Mouse (Mus musculus) CD4-positive helper T cell, adult 2 months (primary cell): ENCODE data around the gene Spata31d1a.
"Not testable (repeated sequence)": the region's sequence is repeated elsewhere in the genome, so short reads cannot be mapped to it uniquely, and the experiment has no call there.

Experiments used
- DNase-seq: peaks from one replicate; pipeline ENCODE4 v3.0.0-alpha.2; 2012; ENCODE audit warnings: low read depth, missing footprints, low spot score

Spata31d1a gene

DNA sequence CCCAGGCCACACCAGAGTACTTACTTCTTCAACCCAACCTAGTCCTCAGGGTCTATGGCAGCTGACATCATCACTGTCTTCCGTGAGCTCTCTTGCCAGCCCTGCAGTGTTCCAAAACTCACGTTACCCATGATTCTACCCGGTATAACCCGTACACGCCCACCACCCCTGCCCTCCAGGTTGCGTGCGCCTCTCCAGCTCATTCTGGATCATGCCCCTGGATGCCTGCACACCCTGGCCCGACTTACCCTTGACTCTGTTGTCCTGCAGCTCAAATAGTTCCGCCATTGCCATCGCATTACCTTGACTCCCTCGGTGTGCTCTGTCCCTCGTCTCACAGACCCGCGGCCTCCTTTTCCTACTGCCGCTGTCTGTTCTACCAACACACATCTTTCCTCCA lies at the start of gene Spata31d1a:
Spata31d1a (minus strand) TSS at position 101 of the 400 bp plus-strand sequence.
- no peak for DNase-seq

- DNase-seq: no peak
Observed at GRCm38 (mm10) chr13:59756906-59757305, 46.8 kb upstream of the Spata31d1a start.

- DNase-seq: no peak
Observed at GRCm38 (mm10) chr13:59750310-59750709, 40.2 kb upstream of the Spata31d1a start.

GRCm38 (mm10) chr13:59746711-59747110 lies 36.6 kb upstream of the Spata31d1a start, which contains the start of gene 1700014D04Rik:
Gene 1700014D04Rik, minus strand, starts transcription at chr13:59746752.
- no peak for DNase-seq

DNA sequence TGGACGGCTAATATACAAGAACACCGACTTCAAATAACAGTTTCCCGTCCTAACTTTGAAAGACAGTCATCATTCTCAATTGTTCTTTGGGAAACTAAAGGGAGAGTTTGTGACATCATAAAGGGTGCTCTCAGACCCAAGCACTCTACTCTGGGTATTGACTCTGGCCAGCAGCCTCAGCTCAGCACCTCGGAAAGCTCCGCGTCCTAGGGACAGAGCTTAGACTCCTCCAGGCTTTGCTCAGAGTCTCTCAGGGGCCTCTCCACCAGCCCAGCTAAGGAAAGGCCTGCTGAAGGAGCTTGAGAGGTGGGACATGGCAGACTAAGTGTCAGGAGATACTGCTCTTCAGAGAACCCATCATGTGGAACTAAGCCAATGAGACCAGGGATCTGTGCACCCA lies 36.0 kb upstream of the Spata31d1a start:
- no peak for DNase-seq

DNA sequence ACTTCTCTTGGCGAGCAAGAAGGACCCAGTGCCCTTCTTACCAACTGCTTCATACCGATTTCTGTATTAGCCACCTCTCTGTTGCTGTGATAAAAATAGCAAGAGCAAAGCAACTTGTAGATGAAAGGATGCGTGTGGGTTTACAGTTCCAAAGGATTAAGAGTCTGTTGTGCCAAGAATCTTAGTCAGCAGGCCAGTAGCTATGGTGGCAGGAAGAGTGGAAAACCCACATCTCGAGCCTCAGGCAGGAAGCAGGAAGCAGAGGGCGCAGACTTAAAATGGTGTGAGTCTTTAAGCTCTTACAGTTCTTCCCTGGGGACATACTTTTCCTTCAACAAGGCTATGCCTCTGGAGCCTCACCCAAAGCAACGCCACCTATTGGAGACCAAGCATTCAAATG lies 35.3 kb upstream of the Spata31d1a start:
- DNase-seq: no peak

- peak; percentile 12 for DNase-seq
Observed at GRCm38 (mm10) chr13:59741697-59742096, 31.6 kb upstream of the Spata31d1a start.

DNA sequence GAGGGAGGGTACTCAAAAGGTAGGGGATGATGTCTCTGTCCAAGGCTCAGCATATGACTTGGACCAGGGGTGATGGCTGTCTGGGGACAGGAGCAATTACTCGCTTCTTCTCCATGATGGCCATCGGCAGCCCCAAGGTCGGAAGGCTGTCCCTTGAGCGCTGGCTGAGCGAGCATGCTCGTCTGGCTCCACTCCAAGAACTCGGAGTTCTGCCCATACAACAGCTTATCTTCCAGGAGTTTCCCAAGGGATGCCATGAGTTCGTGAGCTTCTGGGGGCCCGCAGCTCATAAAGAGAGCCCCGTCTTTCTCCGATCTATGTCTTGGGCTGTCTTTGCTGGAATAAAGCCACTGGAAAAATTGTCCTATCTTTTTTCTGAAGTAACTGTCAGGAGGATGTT lies 31.0 kb upstream of the Spata31d1a start:
- no peak for DNase-seq

DNA sequence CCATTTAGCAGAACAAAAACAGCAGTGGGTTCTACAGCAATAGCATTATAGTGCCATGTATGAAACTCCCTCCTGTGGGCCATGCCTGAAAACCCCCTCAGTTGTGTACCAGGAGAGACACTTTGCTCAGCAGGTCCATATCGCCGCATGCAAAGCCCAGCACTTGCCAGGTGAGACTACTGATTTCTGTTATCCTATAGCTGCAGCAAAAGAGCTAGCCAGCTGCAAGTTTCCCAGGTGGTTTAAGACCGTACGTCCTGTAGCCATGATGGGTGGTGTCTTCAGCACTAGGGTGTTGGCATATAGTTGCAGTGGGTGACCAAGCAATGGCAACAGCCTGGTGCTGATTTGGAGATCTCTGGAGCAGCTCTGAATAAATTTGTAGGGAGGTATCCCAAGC lies 29.3 kb upstream of the Spata31d1a start:
- DNase-seq: no peak

GRCm38 (mm10) chr13:59738455-59738854 lies 28.3 kb upstream of the Spata31d1a start:
- DNase-seq: no peak

GRCm38 (mm10) chr13:59735190-59735589 lies 25.1 kb upstream of the Spata31d1a start:
- DNase-seq: peak; percentile 20

GRCm38 (mm10) chr13:59734347-59734746 lies 24.2 kb upstream of the Spata31d1a start:
- not testable (repeated sequence) for DNase-seq

DNA sequence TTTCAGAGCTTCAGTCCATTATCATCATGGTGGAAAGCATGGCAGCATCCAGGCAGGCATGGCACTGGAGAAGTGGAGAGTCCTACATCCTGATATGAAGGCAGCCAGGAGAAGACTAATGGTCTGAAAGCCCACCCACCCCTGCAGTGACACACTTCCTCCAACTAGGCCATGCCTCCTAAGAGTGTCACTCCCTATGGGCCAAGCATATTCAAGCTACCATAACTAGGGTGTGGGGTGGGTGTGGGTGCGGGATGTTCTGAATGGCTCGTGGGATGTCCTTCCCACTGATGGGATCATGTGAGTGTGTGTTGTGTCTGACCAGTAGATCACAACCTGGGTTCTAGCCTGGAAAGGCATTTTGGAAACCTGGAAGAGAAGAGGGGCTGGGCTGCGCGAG lies 23.8 kb upstream of the Spata31d1a start:
- DNase-seq: no peak

- no peak for DNase-seq
Observed at GRCm38 (mm10) chr13:59731652-59732051, 21.5 kb upstream of the Spata31d1a start, which contains the start of gene Spata31d1d. Gene Spata31d1d, minus strand, starts transcription at chr13:59731752.

DNA sequence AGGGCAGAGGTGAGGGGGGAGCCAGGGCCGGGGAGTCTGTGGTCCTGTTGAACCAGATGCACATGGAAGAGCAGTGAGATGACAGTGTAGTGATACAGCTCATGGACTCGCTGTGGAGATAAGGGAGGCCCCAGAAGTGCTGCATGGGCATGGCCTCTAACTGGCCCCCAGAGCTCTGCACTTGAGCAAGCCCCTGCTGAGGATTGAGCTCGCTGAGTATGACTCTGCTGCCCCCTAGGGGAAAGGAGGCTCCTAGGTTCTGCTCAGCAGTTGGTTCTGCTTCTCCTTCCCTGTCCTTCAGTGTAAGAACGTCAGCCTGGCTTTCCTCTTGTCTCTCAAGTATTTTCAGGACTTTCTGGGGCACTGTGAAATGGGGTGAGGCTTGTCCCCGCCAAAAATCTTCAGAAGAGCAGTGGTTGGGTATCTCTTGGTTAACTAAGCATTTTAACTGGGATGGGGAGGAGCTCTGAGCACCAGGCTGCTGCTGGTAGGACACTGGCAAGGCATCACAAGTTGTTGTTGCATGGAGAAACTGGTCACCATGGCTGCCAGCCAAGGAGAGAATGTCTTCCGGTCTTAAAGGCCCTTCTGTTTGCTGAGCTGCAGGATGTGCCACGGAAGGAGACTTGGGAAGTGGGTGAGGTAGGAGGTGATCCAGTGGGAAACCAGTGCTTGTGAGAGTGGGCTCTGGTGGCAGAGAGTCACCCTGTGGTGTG lies 18.4 kb upstream of the Spata31d1a start:
- DNase-seq: peak; percentile 75

- DNase-seq: no peak
Observed at GRCm38 (mm10) chr13:59726139-59726867, 16.2 kb upstream of the Spata31d1a start.

- DNase-seq: not testable (repeated sequence)
Observed at GRCm38 (mm10) chr13:59722089-59722488, 12.0 kb upstream of the Spata31d1a start.

DNA sequence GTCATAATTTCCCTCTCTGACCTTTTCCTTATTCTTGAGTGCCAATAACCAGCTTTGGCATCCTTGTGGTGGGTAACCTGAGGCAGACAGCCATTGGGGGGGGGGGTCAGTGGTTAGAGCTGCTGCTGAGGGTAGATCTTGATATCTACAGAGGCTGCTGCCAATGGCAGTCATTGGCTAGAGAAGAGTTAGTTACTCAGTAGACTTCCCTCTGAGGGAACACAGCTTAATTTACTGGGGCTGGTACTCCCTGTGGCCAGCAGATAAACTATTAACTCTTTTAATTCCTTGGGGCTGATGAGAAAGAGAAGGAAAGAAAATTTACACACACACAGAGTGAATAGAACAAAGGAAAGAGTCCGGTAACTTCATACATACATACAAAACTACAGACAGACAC lies 9.3 kb upstream of the Spata31d1a start:
- DNase-seq: no peak

DNA sequence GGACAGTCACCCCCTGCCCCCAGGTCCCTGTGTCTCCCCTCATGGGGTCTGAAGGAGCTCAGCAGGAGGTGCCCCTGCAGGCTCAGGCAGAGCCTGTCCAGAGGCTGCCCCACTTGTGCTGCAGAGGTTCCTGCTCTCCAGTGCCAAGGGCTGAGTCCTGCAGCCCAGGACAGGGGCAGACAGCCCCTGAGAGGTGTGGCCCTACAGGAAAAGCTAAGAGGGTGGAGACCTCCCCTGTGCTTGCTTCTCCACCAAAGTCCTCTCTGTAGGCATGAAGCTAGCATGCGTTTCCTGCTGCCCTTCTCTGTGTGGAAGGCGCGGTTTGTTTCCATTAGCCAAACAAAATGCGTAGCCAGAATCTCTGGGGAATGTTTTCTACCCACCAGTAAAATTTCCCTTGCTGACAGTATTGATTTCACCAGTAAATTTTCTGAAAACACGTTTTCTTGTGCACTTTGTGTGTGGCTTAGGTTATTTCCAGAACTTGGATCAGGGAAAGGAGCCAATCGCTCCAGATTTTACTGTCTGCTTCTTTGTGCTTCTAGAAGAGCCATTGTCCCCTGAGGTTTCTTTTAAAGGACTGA lies 8.8 kb upstream of the Spata31d1a start:
- peak; percentile 24 for DNase-seq

DNA sequence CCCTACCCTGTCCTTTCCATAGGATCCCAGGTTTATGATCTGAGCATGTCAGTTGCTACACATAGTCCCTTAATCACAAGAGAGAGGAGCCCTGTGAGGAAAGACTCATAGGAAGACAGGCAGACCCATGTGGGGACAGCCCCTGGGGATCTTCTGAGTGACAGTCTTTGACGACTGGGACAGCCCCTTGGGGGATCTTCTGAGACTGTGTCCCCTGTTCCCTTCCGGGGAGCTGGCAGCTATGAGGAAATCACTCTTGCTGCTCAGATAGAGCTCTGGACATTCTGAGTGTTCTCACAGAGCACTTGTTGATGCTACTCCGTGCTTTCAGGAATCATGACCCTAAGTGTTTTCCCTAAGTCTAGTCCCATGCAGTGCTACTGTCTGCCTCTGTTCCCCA lies 3.6 kb upstream of the Spata31d1a start:
- DNase-seq: peak; percentile 42

DNA sequence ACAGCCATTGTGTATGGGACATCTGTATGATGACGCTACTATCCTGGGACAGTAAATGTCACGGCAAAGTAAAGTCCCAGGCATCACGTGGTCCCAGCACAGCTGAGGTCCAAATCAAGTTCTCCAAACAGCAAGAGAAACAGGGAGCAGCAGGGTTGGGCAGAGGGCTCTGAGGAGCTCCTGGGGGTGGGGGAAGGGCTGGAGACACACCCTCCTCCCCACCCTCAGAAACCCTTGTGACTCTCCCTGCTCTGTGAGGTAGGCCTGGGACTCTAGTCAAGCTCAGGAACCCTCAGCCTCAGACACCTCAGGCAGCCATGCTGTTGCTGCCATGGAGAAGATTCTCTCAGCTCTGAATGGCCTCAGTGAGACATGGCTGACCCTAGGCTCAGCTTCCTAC lies 1.9 kb upstream of the Spata31d1a start, which contains the start of gene Spata31d1b:
Spata31d1b (plus strand) TSS at position 301 of the 400 bp plus-strand sequence.
- not testable (repeated sequence) for DNase-seq

- peak; percentile 80 for DNase-seq
Observed at GRCm38 (mm10) chr13:59704562-59704961, 5.6 kb downstream of the Spata31d1a start.
